Mouse (Mus musculus) cerebellum, adult 2 months (tissue): ENCODE data around the gene Slc17a3.

Experiments
- CTCF ChIP-seq: fragments of 200-500 bp; IDR thresholded peaks from 2 replicates; pipeline ENCODE4 v1.5.1; 2011; ENCODE audit warnings: low read depth, mild to moderate bottlenecking, control low read depth, low read length, moderate library complexity, borderline replicate concordance; ENCODE audit not compliant: insufficient read depth
- POLR2A ChIP-seq: fragments of 200-500 bp; IDR thresholded peaks from 2 replicates; pipeline ENCODE4 v1.6.1; 2011; ENCODE audit warnings: low read length, control low read depth, borderline replicate concordance; ENCODE audit not compliant: insufficient read depth

DNA sequence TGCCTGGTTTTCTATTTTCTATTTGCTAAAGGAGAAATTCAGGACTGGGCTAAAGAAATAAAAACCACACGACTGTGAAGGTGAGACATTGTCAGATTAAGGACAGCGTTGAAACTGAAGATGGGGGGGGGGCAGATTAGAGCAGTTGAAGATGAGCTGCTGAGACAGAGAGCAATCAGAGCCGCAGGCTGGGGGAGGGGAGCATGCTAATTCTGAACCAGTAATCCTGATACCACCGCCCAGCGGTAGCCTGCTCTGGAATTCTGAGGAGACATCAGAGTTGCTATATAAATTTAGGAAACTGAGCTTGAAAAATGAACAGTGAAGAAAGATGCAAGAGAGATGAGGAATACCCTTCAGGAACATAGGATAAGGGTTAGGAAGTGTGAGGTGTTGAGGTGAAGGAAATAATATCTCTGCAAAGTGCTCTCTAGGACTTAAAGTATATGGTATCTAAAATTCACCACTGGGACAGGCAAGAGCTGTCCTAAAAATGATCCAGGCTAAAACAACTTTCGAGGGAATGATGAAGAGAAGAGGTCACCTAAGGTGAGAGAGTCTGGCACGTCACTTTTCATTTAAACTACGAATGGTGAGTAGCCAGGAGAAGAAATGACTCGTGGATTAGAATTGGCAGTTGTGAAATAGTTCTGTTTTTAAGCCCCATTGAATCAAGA, 53.5 kb downstream of the Slc17a3 start:
- no peak for TF ChIP-seq CTCF
- no peak for TF ChIP-seq POLR2A
